Mouse (Mus musculus): ENCODE measurements around the gene Sec61a2. TPM values are rescaled to one million over a fixed set of nuclear protein-coding genes. Genes with fewer than 3 reads are reported as not detected.

Gene Sec61a2
- total and polyA plus RNA-seq, 3 experiments, result 20.8 to 53.5 (median 44.6) TPM

- TF ChIP-seq GABPA (IDR thresholded peaks at IDR 0.05; ENCODE audit: insufficient replicate concordance, low read depth, low read length) (no peak), TCF12 (IDR thresholded peaks at IDR 0.05; ENCODE audit: low read depth, low read length) (no peak), KAT2A (IDR thresholded peaks at IDR 0.05; ENCODE audit: insufficient replicate concordance, low read length) (no peak), MAX (IDR thresholded peaks at IDR 0.05; ENCODE audit: low read length) (no peak), IRF4 (IDR thresholded peaks at IDR 0.05; ENCODE audit: low read depth, low read length) (peak; percentile 94), ZNF384 (IDR thresholded peaks at IDR 0.05; ENCODE audit: low read depth, low read length) (no peak), MAZ (IDR thresholded peaks at IDR 0.05; ENCODE audit: low read depth, low read length) (no peak), ZKSCAN1 (IDR thresholded peaks at IDR 0.05; ENCODE audit: borderline replicate concordance, low read depth, low read length) (no peak)
Measured at GRCm38 (mm10) chr2:5931938-5932337, 36.7 kb upstream of the Sec61a2 start (continued).

- Histone ChIP-seq H3K9ac (ENCODE audit: insufficient read depth, low read depth) (no peak overlapping the region), H3K4me3 (replicated peaks in 1 of 3; ENCODE audit: low read depth in 2 of 3, low read length in 2 of 3, poor library complexity in 1 of 3) (no peak overlapping the region), H3K4me2 (ENCODE audit: insufficient read depth, low read depth, poor library complexity, severe bottlenecking) (peak overlapping the region; percentile 65), H3K79me2 (replicated peaks; ENCODE audit: control insufficient read depth, extremely low read depth, insufficient read depth, poor library complexity, severe bottlenecking) (no peaks in the 10 kb centered on the region), H3K27ac (ENCODE audit: insufficient read depth, low read depth) (peak overlapping the region; percentile 65), H3K36me3 (replicated peaks in 1 of 2; ENCODE audit: control insufficient read depth in 1 of 2, insufficient read depth in 1 of 2, low read length in 1 of 2) (no peaks in the 10 kb centered on the region), H3K4me1 (ENCODE audit: control insufficient read depth in 1 of 2, insufficient read depth in 2 of 2) (peaks cover 30 to 45% of the 10 kb centered on the region in 2 experiments), H3K27me3 (replicated peaks) (no peaks in the 10 kb centered on the region), H3K9me3 (replicated peaks; ENCODE audit: low read length) (no peaks in the 10 kb centered on the region)
- in situ Hi-C loops (cut with MboI; ENCODE audit: low pct_ligation_motif_present, low pct_unique_long_range_greater_than_20kb, low sequenced_read_pairs), result no loop called here
- DNase-seq (ENCODE audit: extremely low read depth), result peak; percentile 83
- dilution Hi-C loops (cut with MboI; ENCODE audit: extremely low pct_ligation_motif_present, extremely low pct_unique_long_range_greater_than_20kb, low sequenced_read_pairs), result no loop called here
- TF ChIP-seq RAD21 (IDR thresholded peaks at IDR 0.05; ENCODE audit: low read depth, low read length), result no peak
- no peak for TF ChIP-seq USF2 (conservative IDR thresholded peaks at IDR 0.05; ENCODE audit: low read depth, low read length)
- no peak for TF ChIP-seq GABPA (IDR thresholded peaks at IDR 0.05; ENCODE audit: insufficient replicate concordance, low read depth, low read length)
- no peak for TF ChIP-seq UBTF (IDR thresholded peaks at IDR 0.05; ENCODE audit: low read depth, low read length)
- TF ChIP-seq ZC3H11A (IDR thresholded peaks at IDR 0.05; ENCODE audit: low read depth, low read length), result no peak
- TF ChIP-seq HCFC1 (IDR thresholded peaks at IDR 0.05; ENCODE audit: low read depth, low read length), result peak; percentile 53
- TF ChIP-seq MAZ (IDR thresholded peaks at IDR 0.05; ENCODE audit: low read depth, low read length), result no peak
- TF ChIP-seq ZMIZ1 (IDR thresholded peaks at IDR 0.05; ENCODE audit: low read depth, low read length), result no peak
- TF ChIP-seq CHD1 (IDR thresholded peaks at IDR 0.05; ENCODE audit: low read depth, low read length), result no peak
- TF ChIP-seq MXI1 (IDR thresholded peaks at IDR 0.05; ENCODE audit: low read depth, low read length), result no peak
- no peak for TF ChIP-seq NELFE (IDR thresholded peaks at IDR 0.05; ENCODE audit: low read depth, low read length)
- no peak for TF ChIP-seq PAX5 (IDR thresholded peaks at IDR 0.05; ENCODE audit: low read length)
- no peak for TF ChIP-seq SMC3 (IDR thresholded peaks at IDR 0.05; ENCODE audit: low read depth, low read length)
- TF ChIP-seq MEF2A (IDR thresholded peaks at IDR 0.05; ENCODE audit: borderline replicate concordance, low read depth, low read length), result peak; percentile 91
- peak; percentile 72 for TF ChIP-seq BHLHE40 (IDR thresholded peaks at IDR 0.05; ENCODE audit: low read depth, low read length)
- TF ChIP-seq EP300 (IDR thresholded peaks at IDR 0.05; ENCODE audit: low read length), result peak; percentile 96
- peak; percentile 91 for TF ChIP-seq RCOR1 (conservative IDR thresholded peaks at IDR 0.05; ENCODE audit: low read depth, low read length)
- no peak; the same call in 1 of the 2 replicates for TF ChIP-seq JUND (conservative IDR thresholded peaks at IDR 0.05; ENCODE audit: low read depth, low read length)
- TF ChIP-seq USF1 (IDR thresholded peaks at IDR 0.05; ENCODE audit: low read depth, low read length), result no peak
- TF ChIP-seq ETS1 (conservative IDR thresholded peaks at IDR 0.05; ENCODE audit: low read depth, low read length), result peak; percentile 66; the same call in 1 of the 2 replicates
- TF ChIP-seq E2F4 (IDR thresholded peaks at IDR 0.05; ENCODE audit: insufficient replicate concordance, low read depth, low read length), result no peak
- TF ChIP-seq KAT2A (IDR thresholded peaks at IDR 0.05; ENCODE audit: insufficient replicate concordance, low read length), result no peak
- TF ChIP-seq POLR2A (IDR thresholded peaks at IDR 0.05; ENCODE audit: low read depth, low read length), result peak; percentile 24; the same call in 1 of the 2 replicates
- TF ChIP-seq MYC (IDR thresholded peaks at IDR 0.05; ENCODE audit: low read depth, low read length), result no peak; the same call in 1 of the 2 replicates
- peak; percentile 69; the same call in 1 of the 2 replicates for TF ChIP-seq SIN3A (IDR thresholded peaks at IDR 0.05; ENCODE audit: low read length)
- no peak for TF ChIP-seq MAFK (IDR thresholded peaks at IDR 0.05; ENCODE audit: insufficient replicate concordance, low read length)
- peak; percentile 94 for TF ChIP-seq IRF4 (IDR thresholded peaks at IDR 0.05; ENCODE audit: low read depth, low read length)
- TF ChIP-seq CHD2 (IDR thresholded peaks at IDR 0.05; ENCODE audit: low read length), result no peak; the same call in 1 of the 2 replicates
- peak; percentile 48 for TF ChIP-seq MAX (IDR thresholded peaks at IDR 0.05; ENCODE audit: low read length)
- TF ChIP-seq JUN (IDR thresholded peaks at IDR 0.05; ENCODE audit: insufficient read depth, low read depth, low read length), result peak; percentile 2; the same call in 1 of the 2 replicates
- TF ChIP-seq TCF12 (IDR thresholded peaks at IDR 0.05; ENCODE audit: low read depth, low read length), result peak; percentile 75
- TF ChIP-seq ZKSCAN1 (IDR thresholded peaks at IDR 0.05; ENCODE audit: borderline replicate concordance, low read depth, low read length), result no peak
- peak; percentile 65; the same call in 1 of the 2 replicates for TF ChIP-seq ELF1 (IDR thresholded peaks at IDR 0.05; ENCODE audit: low read depth, low read length)
- peak; percentile 45; the same call in 1 of the 2 replicates for TF ChIP-seq ZNF384 (IDR thresholded peaks at IDR 0.05; ENCODE audit: low read depth, low read length)
Measured at GRCm38 (mm10) chr2:5930291-5931054, 35.2 kb upstream of the Sec61a2 start.

Data from CH12.LX (cell line).